Mouse (Mus musculus): ENCODE measurements around the gene Errfi1.
A peak's percentile ranks its signal among the peaks of the same experiment; 100 is the strongest.
"Not testable (repeated sequence)": the region's sequence is repeated elsewhere in the genome, so short reads cannot be mapped to it uniquely, and the experiment has no call there.

Errfi1 gene

DNA sequence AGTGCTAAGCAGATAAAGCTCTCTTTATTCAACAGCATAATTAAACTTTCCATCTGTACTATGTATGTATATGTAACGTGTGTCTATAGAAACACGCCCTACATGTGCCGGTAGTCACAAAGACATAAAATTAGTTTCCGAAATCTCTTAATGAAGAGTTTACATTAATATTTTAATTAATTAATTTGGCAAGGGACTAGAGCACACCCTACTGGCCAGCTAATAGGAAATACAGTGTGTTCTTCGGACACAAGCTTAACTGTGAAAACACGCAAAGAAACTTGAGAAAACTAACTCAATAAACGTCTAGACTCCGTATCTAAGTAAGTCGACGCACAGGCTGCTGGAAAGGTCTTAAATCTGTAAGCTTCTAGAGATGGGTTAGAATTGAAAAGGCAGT, 3.8 kb upstream of the Errfi1 start:
- DNase-seq = no peak

DNA sequence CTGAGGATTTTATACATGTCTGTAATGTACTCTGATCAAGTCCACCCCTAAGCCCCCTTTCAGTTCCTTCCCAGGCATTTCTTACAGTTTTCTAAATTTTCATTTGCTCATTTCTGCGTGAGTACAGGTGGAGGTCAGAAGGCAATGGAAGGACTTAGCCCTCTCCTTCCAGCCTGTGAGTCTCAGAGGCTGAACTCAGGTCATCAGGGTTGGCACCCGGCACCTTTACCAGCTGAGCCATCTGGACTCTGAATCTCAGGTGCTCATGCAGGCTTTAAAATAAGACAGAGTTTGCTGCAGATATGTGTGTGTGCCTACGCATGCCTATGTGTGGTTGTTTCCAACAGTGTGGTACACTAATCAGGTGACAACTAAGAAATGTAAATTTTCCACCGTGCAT, 2.8 kb upstream of the Errfi1 start:
- DNase-seq = no peak

DNA sequence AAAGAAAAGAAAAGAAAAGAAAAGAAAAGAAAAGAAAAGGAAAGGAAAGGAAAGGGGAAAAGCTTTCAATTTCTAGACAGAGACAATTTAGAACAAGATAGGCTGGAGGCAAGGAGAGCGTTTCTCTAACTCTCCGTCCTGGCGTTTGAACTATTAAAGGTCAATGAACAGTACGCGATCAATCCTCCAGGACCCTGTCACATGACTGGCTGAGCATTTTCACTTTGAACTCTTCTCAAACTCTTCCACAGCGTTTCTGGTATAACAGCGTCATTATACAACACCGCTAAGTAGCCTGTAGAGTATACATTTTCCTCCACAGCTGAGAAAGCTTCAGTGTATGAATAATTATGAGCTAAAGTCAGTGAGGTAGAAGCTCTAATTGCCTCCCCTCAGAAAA, 1.7 kb upstream of the Errfi1 start:
- DNase-seq = no peak

DNA sequence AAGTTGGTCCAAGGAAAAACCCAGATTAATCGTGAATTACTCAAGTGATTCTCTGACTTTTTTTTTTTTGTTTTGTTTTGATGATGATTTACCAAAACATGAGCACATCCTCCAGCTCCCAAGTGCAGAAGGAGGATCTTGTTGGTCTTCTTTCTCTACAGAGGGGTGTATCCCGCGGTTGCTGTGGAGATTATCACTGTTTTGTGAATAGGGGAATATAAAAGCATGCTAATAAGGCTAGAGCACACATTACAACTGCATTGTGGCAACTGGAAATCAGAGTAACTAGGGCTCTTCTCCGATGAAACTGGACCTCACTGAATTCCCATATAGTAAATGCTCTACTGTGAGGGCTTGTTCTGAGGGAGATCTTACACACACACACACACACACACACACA, 1.2 kb upstream of the Errfi1 start:
- DNase-seq = no peak

DNA sequence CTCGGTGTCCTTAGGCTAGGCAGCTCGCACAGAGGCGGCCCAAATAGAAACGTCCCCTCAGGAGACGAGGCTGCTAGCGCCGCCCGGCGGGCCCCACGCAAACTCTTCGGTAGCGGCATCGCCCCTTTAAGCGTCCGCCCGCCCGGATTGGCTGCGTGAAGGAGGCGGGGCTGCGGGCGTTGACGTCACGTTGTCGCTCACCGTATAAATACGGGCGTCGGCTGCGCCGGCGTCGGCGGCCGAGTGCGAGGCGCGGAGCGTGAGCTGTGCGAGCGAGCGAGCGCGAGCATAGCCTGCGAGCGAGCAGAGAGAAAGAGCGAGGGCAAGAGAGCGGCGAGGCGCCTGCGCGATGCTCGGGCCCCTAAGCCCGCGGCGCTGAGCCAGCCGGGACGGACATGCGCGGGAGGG, 1.1 kb downstream of the Errfi1 start:
- DNase-seq = peak; percentile 98

DNA sequence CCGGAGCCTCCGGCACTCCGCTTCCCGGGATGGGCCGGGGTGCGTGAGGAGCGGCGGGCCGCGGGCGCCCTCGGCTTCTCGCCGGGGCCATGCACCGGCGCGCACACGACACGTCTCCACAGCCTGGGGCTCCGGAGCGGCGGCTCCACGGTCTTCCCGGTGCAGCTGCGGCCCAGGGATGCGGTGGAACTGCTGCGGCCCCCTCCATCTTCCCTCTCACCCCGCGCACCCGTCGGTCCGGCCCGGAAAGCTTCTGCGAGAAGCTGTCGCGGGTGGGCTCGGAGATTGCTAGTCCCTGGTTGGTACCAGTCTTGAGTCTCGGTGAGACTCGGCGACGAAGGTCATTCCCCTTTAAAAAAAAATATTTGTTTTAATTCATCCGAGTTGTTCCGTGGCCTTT, 1.6 kb downstream of the Errfi1 start:
- no peak for DNase-seq

DNA sequence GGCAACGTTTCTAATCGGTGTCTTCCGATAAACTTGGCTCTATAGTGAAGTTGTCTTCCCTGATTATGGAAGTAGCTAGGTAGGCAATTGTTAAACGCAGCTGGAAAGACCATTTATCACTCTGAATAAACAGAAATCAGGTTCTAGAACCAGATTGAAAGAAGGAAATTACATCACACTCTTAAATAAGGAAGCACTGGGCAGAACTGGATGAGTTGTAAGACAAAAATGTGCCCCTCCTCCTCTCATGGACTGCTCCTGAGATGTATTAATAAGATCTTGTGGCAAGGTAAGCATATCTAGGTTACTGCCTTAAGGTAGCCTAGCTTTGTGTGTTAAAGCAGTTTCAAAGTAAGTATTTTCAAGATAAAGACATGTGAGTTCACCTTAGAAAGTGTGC, 6.8 kb downstream of the Errfi1 start:
- no peak for DNase-seq

DNA sequence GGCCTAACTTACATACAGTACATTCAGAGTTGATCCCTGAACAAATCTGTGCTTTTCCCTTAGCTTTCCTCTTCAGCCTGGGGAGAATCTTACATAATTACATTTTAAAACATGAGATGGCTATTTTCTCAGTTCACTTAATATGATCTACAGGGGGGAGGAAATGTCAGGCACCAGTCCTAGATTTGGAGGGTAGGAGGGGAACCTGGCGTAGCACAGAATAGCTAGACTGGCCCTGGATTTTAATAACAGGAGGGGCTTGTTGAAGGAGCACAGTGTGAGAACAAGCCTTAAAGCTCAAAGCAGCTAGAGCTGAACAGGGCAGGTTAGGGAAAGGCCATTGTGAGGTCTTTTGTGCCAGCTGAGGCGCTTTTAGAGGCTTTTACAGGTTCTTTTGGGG, 7.4 kb downstream of the Errfi1 start:
- DNase-seq = no peak

DNA sequence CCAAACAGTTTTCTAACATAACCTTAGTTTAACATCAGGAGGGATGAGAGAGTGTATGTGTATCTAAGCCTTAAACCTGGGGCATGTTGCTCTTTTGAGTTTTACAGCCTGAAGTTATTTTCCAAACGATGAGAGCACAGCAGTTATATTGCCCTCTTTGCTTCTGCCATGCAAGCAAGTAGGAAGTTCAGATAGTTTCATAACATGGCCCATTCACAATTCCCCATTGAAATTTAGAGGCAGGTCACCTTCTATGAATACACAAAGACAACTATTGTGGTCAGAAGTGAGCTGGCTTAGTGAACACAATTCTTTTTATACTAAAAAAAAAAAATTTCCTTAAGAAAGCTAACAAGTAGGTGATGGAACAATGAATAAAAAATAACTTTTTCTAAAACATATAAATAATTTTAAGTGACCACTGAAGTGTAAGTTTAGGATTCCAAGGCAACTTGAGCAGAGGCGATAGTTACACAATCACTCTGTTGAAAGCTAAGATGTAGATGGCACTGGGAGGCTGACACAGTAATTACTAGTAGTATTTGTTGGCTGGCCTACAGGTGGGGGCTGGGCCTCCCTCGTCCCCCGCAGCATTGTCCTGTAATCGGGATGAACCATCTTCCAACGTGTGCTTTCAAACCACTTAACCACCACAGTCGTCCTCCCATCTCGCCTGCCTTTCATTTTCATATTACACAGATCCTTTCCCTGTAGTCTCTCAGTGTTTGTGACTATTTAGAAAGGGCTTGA, 9.1 kb downstream of the Errfi1 start:
- no peak for DNase-seq

DNA sequence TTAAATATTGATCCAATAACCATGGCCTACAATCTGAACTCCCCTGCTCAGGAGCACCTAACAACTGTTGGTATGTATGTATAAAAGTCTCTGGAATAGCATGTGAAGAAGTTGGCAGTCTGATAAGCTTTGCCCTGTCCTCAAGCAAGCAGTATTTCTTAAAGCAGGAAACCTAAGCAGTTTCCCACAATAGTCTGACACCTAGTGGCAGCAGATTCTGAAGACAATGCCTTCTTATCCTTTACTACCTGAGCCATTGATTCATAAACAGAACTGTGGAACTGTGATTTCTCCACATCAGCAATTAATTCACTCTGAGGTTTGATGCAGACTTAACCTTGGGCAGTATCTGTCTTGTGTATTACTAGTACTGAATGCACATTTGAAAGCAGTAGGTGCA, 11.7 kb downstream of the Errfi1 start:
- DNase-seq = no peak

DNA sequence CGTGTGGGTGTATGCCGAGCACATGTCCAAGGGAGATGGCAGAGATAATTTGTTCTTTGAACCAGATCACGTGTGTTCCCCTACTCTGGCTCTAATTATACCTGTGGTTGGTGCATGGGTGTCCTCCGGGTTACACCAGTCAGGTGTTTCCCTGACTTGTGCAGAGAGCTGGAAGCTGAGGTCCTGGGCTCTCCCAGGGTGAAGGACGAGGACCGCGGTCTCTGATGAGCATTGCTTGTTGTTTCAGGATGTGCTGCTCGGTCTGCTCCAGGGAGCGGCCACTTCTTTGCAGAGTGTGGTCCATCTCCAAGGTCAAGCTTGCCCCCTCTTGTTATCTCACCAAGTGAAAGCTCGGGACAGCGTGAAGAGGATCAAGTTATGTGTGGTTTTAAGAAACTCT, 12.3 kb downstream of the Errfi1 start:
- no peak for DNase-seq

DNA sequence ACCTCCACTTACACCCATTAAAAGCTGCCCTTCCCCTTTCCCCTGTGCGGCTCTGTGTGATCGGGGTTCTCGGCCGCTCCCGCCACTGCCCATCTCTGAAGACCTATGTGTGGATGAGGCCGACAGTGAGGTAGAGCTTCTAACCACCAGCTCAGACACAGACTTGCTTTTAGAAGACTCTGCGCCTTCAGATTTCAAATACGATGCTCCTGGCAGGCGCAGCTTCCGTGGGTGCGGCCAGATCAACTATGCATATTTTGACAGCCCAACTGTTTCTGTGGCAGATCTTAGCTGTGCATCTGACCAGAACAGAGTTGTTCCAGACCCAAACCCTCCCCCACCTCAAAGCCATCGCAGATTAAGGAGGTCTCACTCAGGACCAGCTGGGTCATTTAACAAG, 12.8 kb downstream of the Errfi1 start:
- no peak for DNase-seq

DNA sequence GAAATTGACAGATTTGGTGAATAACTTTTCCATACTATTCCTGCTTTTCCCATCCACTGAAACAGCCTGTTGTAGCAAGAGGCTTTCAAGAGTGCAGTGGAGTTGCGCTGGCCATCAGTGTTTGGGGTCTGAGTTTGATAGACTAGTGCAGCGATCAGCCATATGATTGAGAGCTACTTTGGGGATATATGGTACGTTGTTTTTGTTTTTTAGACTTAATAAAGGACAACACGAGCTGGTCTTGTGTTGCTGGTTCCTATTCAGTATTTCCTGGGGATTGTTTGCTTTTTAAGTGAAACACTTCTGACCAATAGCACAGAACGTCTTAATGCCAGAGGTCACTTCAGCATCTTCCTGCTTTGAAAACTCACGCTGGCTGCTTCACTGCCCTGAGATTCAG, 14.4 kb downstream of the Errfi1 start:
- DNase-seq = no peak

DNA sequence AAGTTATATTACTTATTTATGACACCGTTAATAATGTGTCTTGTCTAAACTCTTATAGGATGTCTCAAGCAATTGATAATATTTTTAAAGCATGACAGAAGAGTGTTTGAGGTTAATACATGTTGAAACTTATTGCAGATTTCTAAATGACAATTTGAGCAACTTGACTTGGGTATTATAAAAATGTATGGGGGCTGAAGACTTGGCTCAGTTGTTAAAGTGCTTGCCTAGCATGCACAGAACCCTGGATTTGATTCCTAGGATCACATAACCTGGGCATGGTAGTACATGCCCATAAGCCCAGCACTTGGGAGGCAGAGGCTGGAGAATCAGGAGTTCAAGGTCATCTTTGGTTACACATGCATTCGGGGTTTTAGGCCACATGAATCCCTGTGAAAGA, 15.1 kb downstream of the Errfi1 start:
- no peak for DNase-seq

DNA sequence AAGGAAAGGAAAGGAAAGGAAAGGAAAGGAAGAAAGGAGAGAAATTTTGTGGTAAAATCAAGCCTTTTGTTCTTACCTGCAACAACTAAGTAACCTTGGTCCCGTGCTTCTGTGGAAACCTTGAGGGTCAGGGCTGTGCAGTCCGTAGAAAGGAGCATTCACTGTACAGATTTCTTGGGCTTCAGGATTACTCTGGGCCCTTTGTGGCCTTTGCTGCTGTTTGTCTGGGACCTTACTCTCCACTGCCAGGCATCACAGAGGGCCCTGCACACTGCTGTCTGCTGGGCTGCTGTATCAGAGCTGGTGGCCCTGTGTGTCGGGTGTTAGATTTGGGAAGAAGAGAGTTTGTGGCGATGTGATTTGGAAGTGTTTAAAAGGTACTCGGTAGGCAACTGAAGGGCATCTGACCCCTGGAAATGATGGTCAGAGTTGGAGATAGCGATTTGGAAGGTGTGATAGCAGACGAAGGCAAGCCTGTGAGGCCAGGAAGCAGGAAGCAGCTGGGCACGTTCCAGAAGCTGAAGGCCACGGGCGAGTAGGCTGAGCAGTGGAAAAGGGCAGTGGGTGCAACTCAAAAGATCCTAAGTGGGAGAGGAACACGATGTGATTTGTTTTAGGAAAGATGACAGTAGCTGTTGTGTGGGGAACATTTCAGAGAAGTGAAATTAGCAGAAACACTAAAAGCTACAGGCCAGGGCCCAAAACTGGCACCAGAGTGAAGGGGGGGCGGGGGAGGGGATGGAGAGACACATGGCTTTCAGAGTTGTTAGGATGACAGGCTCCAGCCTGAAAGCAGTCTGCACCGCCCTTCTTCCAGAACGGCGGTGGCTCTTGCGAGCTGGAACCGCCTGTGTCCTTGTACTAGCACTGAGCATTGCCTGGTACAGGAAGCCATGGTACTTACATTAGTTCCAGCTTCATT, 15.8 kb downstream of the Errfi1 start:
- DNase-seq = peak; percentile 40

DNA sequence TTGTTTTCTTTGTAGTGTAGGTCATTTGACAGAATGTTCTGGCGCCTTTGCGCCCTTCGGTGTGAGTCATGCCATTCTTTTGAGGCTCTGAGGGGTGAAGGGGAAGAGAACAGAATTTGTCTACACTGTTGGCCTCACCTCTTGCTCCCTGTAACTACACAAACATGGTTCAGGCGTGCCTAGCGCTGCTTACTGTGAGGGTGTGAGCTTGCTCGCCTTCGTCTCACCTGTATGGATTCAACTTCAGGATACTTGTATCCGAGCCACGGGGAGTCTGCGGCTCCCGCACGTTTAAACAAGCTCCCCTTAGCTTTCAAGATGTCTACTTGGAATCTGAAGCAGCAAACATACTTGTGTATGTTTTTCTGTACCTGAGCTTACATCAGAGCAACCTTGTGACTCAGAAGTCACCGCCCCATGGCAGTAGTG, 17.3 kb downstream of the Errfi1 start:
- DNase-seq = no peak

DNA sequence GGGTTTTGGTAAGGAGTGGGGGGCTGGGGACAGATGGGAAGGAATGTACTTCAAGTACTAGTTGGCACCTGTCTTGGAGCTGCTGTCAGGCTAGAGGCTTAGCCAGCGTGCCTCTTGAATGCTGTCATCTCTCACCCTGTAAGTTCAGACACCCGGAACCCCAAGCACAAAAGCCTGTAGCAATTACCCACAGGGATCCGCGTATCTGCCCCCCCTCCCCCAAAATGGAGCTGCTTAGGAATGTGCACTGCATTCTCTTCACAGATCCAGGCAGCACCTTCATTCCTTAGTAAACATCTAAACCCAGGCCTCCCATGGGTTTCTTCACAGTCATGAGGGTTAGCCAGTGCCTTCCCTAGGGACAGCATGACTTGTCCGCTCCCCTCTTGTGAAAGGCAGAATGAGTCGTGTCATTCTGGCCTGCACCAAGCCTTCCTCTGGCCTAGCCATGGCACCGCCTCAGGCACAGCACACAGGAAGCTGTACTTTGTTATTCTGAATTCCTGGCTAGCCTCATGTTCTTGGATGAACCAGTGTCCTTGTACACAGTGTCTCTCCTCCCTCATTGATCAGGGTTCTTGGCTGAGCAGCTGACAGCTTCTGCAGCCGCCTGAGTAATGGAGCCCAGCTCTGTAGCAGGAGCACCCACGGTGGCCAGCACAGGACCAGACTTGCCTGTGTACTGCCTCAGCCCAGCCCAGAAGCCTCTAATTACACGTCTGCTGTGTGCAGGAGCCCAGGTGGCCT, 17.8 kb downstream of the Errfi1 start:
- DNase-seq = peak; percentile 32

DNA sequence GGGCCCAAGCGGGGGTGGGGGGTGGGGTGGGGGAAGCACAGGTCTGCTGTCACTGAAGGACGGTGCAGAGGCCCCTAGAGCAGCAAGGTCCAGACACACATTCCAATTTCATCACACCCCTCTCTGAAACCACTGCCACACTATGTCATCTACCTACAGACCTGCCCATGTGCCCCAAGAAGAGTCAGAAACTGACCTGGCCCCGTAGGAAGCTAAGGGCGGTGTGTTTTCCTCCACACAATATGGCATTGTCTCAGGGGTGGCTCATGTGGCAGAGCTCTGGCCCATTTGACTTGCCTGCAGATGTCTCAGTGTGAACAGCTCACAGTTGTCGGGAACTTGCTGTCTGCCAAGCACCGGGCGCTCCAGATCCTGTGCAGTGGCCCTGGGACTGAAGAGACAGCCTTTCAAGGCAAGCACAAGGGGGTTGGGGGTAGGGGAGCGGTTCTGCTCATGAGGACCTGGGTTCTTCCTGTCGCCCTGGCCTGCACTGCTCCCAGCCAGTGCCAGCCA, 18.5 kb downstream of the Errfi1 start:
- peak; percentile 40 for DNase-seq

DNA sequence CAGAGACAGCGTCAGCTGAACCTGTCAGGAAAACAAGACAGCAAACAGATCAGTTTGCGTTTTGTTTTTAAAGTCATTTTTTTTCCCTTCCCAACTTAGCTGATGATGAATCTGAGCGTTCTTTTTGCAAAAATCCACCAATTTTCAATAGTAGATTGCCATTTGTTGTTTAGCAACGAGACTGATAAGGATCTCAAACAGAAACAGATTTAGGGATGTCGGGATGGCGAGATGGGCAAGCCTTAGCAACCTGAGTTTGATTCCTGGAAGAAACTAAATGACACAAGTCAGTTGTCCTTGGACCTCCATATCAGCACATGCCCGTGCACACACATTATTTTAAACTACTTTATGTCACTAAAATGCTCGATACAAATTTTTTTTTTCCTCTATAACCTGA, 19.0 kb downstream of the Errfi1 start:
- DNase-seq = no peak

DNA sequence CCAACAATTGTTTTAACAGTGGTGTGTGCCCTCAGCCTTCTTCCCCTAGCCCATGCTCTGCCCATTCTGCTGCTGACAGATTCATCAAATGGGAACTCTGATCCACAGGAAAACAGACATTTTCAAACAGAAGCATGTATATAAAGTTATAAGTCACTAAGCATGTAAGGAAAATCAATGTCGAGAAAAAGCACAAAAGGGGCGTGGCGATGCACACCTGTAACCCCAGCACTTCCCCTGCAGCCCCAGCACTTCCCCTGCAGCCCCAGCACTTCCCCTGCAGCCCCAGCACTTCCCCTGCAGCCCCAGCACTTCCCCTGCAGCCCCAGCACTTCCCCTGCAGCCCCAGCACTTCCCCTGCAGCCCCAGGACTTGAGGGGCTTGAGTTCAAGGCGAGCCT, 20.7 kb downstream of the Errfi1 start:
- not testable (repeated sequence) for DNase-seq

DNA sequence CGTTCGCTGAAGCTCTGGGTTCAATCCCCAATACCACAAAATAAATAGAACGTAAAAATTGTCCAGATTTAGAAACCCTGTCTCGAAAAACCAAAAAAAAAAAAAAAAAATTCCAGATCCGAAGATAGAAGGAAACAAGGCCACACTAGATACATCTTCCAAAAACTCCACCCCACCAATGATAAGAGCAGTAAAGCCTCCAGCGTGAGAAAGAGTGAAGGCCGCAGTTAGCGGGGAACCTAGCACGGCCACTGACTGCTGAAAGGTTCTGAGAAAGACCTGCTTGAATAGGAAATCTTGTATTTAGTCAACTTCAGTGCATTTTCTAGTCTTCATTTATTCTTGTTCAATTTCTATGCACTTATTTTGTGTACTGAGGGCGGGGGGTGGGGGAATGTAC, 21.7 kb downstream of the Errfi1 start:
- no peak for DNase-seq

DNA sequence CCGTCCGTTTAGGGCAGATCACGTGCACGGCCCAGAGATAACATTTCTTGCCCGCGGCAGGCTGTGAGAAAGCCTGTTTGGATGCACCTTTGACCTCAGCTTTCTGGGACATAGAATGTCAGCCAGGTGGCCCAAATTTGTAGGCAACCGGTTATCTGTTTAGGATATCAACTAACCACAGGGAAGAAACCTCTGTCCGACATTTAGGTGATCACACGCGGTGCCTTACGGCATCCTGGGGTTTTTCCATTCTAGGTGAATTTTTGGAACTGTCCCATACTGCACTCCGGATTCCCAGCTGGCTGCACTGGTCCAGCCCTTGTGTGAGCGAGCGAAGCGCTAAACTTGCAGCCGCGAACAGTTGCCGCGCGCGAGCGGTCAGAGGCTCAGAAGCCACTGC, 25.9 kb downstream of the Errfi1 start:
- DNase-seq = no peak

DNA sequence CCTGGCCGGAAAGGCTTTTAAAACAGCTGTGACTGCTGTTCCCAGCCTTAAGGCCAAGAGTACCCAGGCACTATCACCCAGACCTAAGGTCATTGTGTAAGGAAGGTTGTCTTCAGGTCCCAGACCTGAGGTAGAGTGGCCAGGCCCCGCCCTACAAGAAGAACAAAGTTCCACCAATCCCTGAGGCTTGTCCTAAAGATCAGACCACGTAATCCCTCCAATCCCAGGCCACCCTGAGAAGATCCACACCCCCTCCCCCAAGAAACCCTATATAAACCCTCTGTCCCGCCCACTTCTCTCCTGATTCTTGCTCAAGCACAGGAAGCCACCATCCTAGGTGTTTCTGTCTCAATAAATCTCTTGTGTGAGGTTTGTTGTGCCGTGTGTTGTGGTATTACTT, 26.6 kb downstream of the Errfi1 start:
- no peak for DNase-seq
